Mouse (Mus musculus) WW6 (cell line): Measurements from ENCODE around the gene Stk24.

ENCODE experiments used
- DNase-seq: peaks from one replicate; pipeline ENCODE4 v3.0.0-alpha.2; 2013; ENCODE audit warnings: low read depth, low spot score

The Stk24 gene

GRCm38 (mm10) chr14:121379116-121379826 is 540 bp downstream of the Stk24 start:
- DNase-seq: no peak

DNA sequence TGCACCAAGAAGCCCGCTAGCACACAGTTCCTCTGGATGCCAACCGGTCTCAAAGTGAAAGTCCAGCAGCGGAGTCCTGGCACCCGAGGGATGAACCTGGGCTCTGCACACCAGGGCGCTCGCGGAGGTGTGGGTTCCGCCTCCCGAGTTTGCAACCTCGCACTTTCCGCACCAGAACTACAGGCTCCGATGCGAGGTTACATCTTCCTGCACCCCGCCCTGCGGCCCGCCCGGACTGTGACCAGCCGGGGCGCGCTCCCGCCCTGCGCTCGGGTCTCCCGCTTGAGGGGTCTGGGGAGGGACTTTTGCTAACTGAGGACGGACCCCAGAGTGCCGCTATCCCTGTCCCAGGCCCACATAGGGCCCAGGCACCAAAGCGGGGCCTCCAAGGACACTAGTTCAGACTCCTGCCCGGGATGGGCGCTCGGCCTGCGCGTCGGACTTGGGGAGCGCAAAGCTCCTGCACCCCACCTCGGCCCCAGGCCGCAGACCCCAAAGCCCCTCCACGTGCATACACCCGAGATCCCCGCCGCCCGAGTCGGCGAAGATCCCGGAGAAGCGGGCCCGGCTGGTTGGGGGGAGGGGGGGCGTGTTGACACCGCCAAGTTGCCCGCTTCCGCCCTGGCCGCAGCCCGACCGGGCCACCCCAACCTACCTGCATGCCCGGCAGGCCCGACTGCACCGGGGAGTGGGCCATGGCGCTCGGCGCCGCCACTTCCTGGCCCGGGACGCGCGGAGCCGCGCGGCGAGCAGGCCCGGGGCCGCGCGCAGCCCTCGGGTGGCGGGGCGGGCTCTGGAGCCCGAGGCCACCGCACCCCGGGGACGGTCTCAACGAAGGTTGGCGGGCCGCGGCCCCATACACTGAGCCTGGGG is 1.3 kb downstream of the Stk24 start:
- DNase-seq: peak; percentile 33

DNA sequence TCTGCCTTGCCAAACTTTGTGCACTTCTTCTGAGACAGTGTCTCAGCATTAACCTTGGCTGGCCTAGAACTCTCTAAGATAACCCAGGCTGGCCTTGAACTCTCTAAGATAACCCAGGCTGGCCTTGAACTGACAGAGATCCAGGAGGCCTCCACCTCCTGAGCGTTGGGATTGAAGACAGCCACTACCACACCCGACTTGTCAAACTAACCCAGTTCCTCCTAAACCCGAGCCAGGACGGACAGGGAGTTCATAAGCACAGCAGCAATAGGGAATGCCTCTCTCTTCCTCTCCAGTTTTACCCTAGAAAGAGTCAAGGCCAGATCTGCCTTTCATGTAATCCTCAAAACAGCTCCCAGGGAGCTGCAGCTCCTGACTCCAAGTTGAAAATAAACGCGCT is 3.2 kb downstream of the Stk24 start:
- no peak for DNase-seq

- no peak for DNase-seq
Measured at GRCm38 (mm10) chr14:121373901-121374300, 5.9 kb downstream of the Stk24 start.

DNA sequence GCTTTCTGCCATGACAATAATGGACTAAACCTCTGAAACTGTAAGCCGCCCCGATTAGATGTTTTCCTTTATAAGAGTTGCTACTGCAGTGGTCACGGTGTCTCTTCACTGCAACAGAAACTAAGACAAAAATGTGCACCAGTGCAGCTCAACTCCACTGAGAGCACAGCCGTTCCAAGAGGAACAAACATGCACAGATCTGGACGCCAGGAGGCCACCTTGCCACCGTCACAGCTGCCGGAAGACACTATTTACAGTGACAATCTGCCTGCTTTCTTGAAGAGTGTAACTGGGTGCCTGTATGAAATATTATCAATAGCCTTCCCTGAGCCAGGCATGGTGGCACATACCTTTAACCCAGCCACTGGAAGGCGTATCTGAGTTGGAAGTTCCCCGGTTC is 6.8 kb downstream of the Stk24 start:
- DNase-seq: no peak

DNA sequence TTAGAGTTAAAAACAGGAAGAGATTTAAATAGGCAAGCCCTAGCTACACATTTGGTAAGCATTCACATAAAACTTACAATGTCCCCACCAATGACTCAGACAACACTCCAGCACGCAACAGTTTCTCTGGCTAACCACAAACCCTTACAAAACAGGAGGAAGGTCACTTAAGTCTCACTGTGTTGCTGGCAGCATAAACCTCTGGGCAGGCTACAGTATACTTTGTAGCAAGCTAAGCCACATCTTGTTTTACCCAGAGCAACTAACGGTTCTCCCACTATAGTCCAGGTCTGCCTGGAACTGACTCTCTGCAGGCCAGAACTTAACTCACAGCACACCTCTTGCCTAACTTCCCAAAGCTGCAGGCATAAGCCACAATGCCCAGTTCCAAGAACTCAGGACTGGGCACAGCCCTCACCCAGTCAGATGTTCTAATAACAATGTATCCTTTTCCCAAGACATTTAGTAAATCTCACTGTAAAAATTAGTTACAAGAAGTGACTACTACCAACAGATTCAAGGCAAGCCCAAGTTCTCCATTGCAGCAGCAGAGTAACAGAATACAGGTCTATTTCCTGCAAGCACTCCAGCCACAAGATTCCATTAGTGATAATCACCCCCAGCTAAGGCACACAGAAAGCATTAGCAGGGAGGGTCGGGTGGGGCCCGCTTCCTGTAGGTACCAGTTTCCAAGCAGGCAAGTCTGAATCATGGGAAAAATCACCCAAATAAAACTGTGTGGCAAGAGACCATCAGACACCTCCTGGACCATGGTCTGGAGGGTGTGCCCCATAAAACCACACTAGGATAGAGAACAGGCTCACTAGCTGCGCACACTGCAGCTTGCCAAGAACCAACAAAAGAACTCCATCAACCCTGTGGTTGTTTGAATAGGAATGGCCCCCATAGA is 7.6 kb downstream of the Stk24 start:
- no peak for DNase-seq

DNA sequence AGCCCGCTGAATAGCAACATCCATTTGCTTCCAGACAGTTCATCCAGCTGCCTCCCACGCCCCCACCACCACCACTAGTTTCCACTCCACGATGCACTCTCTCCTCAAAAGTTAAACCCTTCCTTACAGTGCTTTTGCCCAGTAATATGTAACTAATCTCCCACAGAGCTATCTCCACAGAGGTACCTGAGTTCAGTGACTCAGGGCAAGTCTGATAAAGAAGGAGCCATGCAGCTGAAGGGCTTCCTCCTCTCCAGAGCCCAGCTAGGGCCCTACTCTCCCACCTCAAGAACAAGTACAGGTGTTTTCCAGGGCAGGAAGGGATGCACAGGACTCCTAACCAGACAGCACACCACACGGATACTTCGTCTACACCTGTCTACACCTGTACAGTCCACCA is 10.4 kb downstream of the Stk24 start:
- no peak for DNase-seq

GRCm38 (mm10) chr14:121368108-121368705 is 11.6 kb downstream of the Stk24 start:
- no peak for DNase-seq

DNA sequence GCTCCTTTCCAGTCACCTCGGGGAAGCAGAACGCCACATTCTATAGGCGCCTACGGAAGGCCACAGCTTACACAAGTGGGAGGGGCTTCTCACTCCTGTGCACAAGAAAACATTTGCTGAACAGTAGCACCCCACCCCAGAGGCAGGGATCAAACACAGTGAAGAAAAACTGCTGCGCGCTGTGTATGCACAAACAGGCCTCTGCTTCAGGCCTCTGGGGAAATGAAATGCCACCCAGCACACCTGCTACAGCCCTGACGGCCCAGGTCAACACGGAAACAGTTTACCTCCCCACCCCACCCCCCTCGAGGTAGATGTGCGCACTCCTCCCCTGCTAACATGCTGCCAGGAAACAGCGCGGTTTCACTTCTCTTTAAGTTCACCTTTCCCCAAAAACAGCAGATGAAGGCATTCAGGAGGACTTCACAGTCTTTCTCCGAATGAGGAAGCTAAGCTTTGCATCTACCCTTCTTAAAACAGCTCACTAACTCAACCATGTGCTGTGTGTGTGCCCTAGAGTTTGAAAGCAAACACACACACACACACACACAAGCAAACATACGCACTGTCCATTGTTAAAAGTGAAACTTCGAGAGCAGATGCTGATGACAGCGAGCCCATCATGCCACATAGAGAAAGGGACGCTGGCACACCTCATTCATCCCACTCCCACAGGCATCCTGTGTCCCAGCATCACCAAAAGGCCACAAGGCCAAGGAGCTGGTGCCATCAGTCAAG is 13.7 kb downstream of the Stk24 start:
- no peak for DNase-seq

DNA sequence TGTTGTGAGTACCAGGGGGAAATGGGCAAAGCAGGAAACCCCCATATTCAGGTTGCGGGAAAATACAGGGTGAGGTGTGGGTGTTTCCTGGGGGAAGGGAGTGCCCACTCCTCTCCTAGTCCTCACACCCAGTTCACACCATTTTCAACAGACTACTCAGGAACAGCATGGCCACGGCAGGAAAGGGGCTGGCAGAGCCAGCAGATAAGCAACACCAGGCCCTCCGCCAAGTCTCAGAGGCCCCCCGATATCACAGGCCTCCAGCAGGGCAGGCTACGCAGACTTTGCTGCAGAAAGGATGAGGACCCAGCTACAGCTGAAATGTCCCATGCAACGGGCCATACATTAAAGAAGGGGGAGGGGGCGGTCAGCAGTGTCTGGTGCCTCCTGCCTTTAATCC is 14.4 kb downstream of the Stk24 start:
- no peak for DNase-seq

- DNase-seq: no peak
Measured at GRCm38 (mm10) chr14:121364282-121364681, 15.5 kb downstream of the Stk24 start.

GRCm38 (mm10) chr14:121361319-121362114 is 18.3 kb downstream of the Stk24 start:
- no peak for DNase-seq

GRCm38 (mm10) chr14:121359850-121360249 is 20.0 kb downstream of the Stk24 start:
- DNase-seq: no peak

GRCm38 (mm10) chr14:121359015-121359414 is 20.8 kb downstream of the Stk24 start:
- no peak for DNase-seq

DNA sequence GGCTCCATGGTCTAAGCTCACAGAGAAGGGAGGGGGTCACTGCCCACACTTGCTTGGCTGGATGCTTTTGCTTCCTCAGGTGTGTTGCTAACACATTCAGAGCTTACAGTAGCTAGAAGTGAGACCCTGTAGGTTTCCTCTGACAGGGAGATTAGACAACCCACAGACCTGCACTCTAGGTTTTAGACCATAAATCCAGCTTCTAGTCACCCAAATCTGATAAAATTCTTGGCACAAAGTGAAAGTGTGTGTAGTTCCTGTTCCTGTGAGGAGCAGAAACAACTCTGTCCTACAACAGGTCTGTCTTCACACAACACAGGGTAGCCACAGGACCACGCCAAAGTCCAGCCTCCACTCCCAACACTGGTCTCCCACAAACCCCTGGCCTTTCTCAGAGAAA is 21.5 kb downstream of the Stk24 start:
- DNase-seq: no peak

- no peak for DNase-seq
Measured at GRCm38 (mm10) chr14:121356336-121356862, 23.4 kb downstream of the Stk24 start.

GRCm38 (mm10) chr14:121355732-121356131 is 24.1 kb downstream of the Stk24 start:
- DNase-seq: no peak

DNA sequence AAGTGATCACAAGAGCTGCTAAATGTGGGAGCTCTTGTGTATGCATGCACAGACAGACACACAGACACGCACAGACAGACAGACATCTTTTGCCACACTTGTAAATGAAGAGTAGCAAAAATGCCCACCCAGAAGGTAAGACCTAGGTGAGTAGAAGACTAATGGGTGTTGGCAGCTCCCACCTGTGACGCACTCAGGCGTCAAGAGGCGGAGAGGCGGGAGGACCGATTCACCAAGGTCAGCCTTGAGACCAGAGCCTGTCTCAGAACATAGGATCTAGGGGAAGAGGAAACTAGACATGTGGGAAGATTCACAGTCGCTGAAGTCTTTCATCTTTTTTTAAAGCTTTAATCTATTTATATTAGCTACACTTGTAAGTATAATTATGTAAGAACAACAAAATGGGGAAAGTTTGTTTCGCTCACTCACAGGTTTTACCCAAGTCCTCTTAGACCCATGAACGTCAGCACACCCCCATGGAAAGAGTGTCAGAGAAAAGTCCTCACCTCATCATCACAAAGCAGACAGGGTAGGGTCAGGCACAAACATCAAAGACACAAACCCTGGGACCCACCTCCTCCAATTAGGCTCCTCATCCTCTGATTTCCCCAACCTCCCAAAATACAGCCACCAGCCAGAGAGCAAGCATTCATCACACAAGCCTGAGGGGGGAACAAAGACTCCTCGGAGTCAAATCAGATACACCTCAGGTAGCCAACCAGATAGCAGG is 26.0 kb downstream of the Stk24 start:
- no peak for DNase-seq

- no peak for DNase-seq
Measured at GRCm38 (mm10) chr14:121352744-121353143, 27.1 kb downstream of the Stk24 start.
